Mouse (Mus musculus): ENCODE results near the gene Pcbp2. TPM values are rescaled to one million over a fixed set of nuclear protein-coding genes. Genes with fewer than 3 reads are reported as not detected.

Gene Pcbp2
- polyA plus RNA-seq, 3 experiments from 2014 or later = 156 to 225 (median 201) TPM

- no peak for ATAC-seq
Observed at GRCm38 (mm10) chr15:102468675-102469370, 1.5 kb upstream of the Pcbp2 start.

GRCm38 (mm10) chr15:102470605-102471294 is 411 bp downstream of the Pcbp2 start:
- peak; percentile 27 for ATAC-seq

- peak; percentile 0 for ATAC-seq
Observed at GRCm38 (mm10) chr15:102471295-102471645, 931 bp downstream of the Pcbp2 start.

- ATAC-seq = no peak
Observed at GRCm38 (mm10) chr15:102471727-102472126, 1.4 kb downstream of the Pcbp2 start.

GRCm38 (mm10) chr15:102473246-102473645 is 2.9 kb downstream of the Pcbp2 start:
- no peak for ATAC-seq

- ATAC-seq = no peak
Observed at GRCm38 (mm10) chr15:102474520-102474919, 4.2 kb downstream of the Pcbp2 start.

- ATAC-seq = no peak
Observed at GRCm38 (mm10) chr15:102483136-102483535, 12.8 kb downstream of the Pcbp2 start.

- no peak for ATAC-seq
Observed at GRCm38 (mm10) chr15:102485853-102486252, 15.5 kb downstream of the Pcbp2 start.

GRCm38 (mm10) chr15:102487664-102488063 is 17.3 kb downstream of the Pcbp2 start:
- ATAC-seq = no peak

GRCm38 (mm10) chr15:102498322-102498721 is 28.0 kb downstream of the Pcbp2 start:
- ATAC-seq = no peak

- no peak for ATAC-seq
Observed at GRCm38 (mm10) chr15:102499370-102499769, 29.0 kb downstream of the Pcbp2 start.

- ATAC-seq = no peak
Observed at GRCm38 (mm10) chr15:102499851-102500250, 29.5 kb downstream of the Pcbp2 start.

GRCm38 (mm10) chr15:102500479-102500878 is 30.1 kb downstream of the Pcbp2 start:
- no peak for ATAC-seq

GRCm38 (mm10) chr15:102501084-102501814 is 30.9 kb downstream of the Pcbp2 start:
- ATAC-seq = no peak

- no peak for ATAC-seq
Observed at GRCm38 (mm10) chr15:102502254-102502840, 32.0 kb downstream of the Pcbp2 start.

- no peak for ATAC-seq
Observed at GRCm38 (mm10) chr15:102503447-102503846, 33.1 kb downstream of the Pcbp2 start, which contains the start of gene Gm10337. Gene Gm10337, plus strand, starts transcription at chr15:102503722.

- ATAC-seq = no peak
Observed at GRCm38 (mm10) chr15:102503924-102504782, 33.8 kb downstream of the Pcbp2 start.

GRCm38 (mm10) chr15:102505073-102505769 is 34.9 kb downstream of the Pcbp2 start:
- no peak for ATAC-seq

- ATAC-seq = no peak
Observed at GRCm38 (mm10) chr15:102505770-102506463, 35.6 kb downstream of the Pcbp2 start.

- ATAC-seq = no peak
Observed at GRCm38 (mm10) chr15:102506464-102506830, 36.1 kb downstream of the Pcbp2 start.

GRCm38 (mm10) chr15:102506864-102507263 is 36.5 kb downstream of the Pcbp2 start:
- no peak for ATAC-seq
